20 mouse cellular contexts compared by ENCODE assay signal in the genomic region with DNA sequence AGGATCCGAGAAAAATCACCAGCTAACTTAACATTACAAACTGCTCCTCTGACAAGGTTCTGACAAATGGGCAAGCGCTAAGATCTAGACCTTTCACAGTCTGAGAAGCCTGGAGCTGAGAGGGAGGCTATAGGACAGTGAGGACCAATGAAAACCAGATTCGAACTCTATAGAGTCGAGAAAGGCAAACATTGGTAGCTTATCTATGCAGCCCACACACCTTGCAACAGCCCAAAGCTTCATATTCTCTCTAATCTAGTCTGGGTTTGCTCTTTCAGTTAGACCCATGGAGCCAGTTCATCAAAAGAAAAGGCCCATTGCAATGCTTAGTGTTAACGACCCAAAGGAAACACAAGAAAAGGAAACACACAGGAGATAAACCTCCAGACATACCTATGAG.
"Had no signal": no experiment of that assay in that cellular context is flagged by ENCODE, and none has a peak within 500 bp of the region (broad histone marks: within the 10 kb centered on the region; RNA-seq: fewer than 3 reads in every experiment).

No protein-coding gene starts in this region.

- ATAC-seq: intestine, postnatal 0 days; lung, postnatal 0 days had no signal

- H3K9ac ChIP-seq: limb, embryonic 13.5 days; lung, embryonic 14.5 days; neural tube, embryonic 12.5 days; neural tube, embryonic 15.5 days had no signal

- DNase-seq: kidney, adult 9 months; kidney, postnatal 14 days; kidney, postnatal 4 days; lung, embryonic 14.5 days; midbrain, embryonic 14.5 days; right cerebral cortex, adult 18-20 months; right cerebral cortex, postnatal 14 days; right cerebral cortex, postnatal 4 days; thymus, adult 2 months; thymus, postnatal 25 days had no signal

- H3K27ac ChIP-seq: limb, embryonic 10.5 days; limb, embryonic 13.5 days; macrophage; neural tube, embryonic 12.5 days; neural tube, embryonic 15.5 days; stomach, postnatal 0 days had no signal

- H3K4me3 ChIP-seq: limb, embryonic 10.5 days; limb, embryonic 13.5 days; megakaryocyte, embryonic 14.5 days; neural tube, embryonic 12.5 days; neural tube, embryonic 15.5 days had no signal

- H3K9me3 ChIP-seq: limb, embryonic 10.5 days; limb, embryonic 13.5 days; megakaryocyte, embryonic 14.5 days; neural tube, embryonic 12.5 days; neural tube, embryonic 15.5 days had no signal

- H3K36me3 ChIP-seq: limb, embryonic 10.5 days; limb, embryonic 13.5 days; neural tube, embryonic 12.5 days; neural tube, embryonic 15.5 days had no signal

- H3K4me2 ChIP-seq: limb, embryonic 13.5 days; lung, embryonic 14.5 days; midbrain, embryonic 11.5 days; neural tube, embryonic 12.5 days; neural tube, embryonic 15.5 days had no signal

- H3K27me3 ChIP-seq: limb, embryonic 13.5 days; neural tube, embryonic 12.5 days; neural tube, embryonic 15.5 days had no signal
